In the genomic region with DNA sequence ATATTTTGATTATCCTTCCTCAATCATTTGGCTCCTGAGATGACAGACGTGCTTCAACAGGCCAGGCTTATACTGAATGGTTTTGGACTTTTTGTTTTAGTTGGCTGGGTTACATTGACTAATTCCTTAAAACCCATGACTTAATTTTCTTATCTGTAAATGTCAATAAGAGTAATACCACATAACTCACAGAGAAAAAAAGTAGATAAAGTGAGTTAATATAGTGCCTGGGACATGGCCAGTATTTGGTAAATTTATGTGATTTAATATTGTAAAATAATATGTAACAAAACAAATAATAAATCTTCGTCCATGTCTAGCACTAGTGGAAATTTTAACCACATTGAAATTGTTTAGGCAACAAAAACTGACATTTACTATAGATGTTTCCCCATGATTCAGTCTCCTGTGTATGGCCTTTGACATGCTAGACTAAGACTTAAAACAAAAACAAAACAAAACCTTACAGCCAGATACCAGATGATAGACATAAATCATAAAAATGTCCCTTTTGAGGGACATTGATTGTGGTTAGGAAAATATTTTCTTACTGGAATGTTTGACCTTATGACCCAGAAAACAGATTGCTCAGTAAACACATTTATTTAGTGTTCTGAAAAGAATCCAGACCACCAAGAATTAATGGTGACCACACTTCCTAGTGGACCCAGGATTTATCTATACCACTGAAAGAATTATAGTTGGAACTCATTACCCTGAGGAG, we compare ENCODE assay signal across 17 mouse cellular contexts. TPM values are rescaled to one million over a fixed set of nuclear protein-coding genes. Genes with fewer than 3 reads are reported as not detected.
"Had no signal": no experiment of that assay in that cellular context is flagged by ENCODE, and none has a peak within 500 bp of the region (broad histone marks: within the 10 kb centered on the region; RNA-seq: fewer than 3 reads in every experiment).

No protein-coding gene starts in this region.

- H3K27ac ChIP-seq: limb, embryonic 15.5 days; liver, embryonic 12.5 days; neural tube, embryonic 13.5 days had no signal

- DNase-seq: kidney, adult 11 months; kidney, postnatal 36 days; layer of hippocampus, adult 9-11 months; layer of hippocampus, postnatal 36 days; lung, embryonic 14.5 days; lung, postnatal 10 days; lung, postnatal 4 days; retina, postnatal 1 day; right cerebral cortex, postnatal 4 days; spleen, adult 18-20 months; thymus, adult 18-20 months; thymus, postnatal 14 days had no signal

- ATAC-seq: liver, embryonic 12.5 days; midbrain, embryonic 16.5 days had no signal

- H3K9ac ChIP-seq: limb, embryonic 15.5 days; liver, embryonic 12.5 days; lung, embryonic 14.5 days; neural tube, embryonic 13.5 days had no signal

- H3K4me2 ChIP-seq: limb, embryonic 15.5 days; liver, embryonic 12.5 days; lung, embryonic 14.5 days; midbrain, embryonic 11.5 days; neural tube, embryonic 13.5 days had no signal

- H3K27me3 ChIP-seq: limb, embryonic 15.5 days; liver, embryonic 12.5 days; neural tube, embryonic 13.5 days had no signal

- H3K9me3 ChIP-seq: limb, embryonic 15.5 days; liver, embryonic 12.5 days; neural tube, embryonic 13.5 days had no signal

- H3K4me3 ChIP-seq: limb, embryonic 15.5 days; liver, embryonic 12.5 days; neural tube, embryonic 13.5 days had no signal

- H3K4me1 ChIP-seq: limb, embryonic 15.5 days; liver, embryonic 12.5 days; neural tube, embryonic 13.5 days had no signal

- H3K36me3 ChIP-seq: limb, embryonic 15.5 days; liver, embryonic 12.5 days; neural tube, embryonic 13.5 days had no signal

RNA-seq across cellular contexts. Expression of gene Akr1c18, which starts 31.1 kb away (rescaled TPM):
- polyA plus RNA-seq: midbrain, embryonic 11.5 days; midbrain, embryonic 16.5 days; neural tube, embryonic 13.5 days had no signal
